Mouse (Mus musculus) megakaryocyte, embryonic 14.5 days (primary cell): ENCODE measurements around the gene Mars2. TPM values are rescaled to one million over a fixed set of nuclear protein-coding genes. Genes with fewer than 3 reads are reported as not detected.

Experiments
- H3K27me3 ChIP-seq: replicated peaks from 2 replicates; pipeline ENCODE3; 2012; ENCODE audit warnings: inconsistent platforms
- H3K36me3 ChIP-seq: replicated peaks from 2 replicates; pipeline ENCODE3; 2012; ENCODE audit warnings: low read length, inconsistent platforms, mixed read lengths
- H3K4me1 ChIP-seq: 2 replicates; pipeline ENCODE4 v1.6.1; 2012; ENCODE audit warnings: inconsistent platforms
- H3K4me3 ChIP-seq: replicated peaks from 2 replicates; pipeline ENCODE3; 2012; ENCODE audit warnings: moderate library complexity, mild to moderate bottlenecking, inconsistent platforms
- H3K9me3 ChIP-seq: 2 replicates; pipeline ENCODE4 v1.6.1; 2012; ENCODE audit warnings: inconsistent platforms
- FLI1 ChIP-seq: IDR thresholded peaks from 2 replicates; pipeline ENCODE4 v1.6.1; 2012; ENCODE audit warnings: low read length, inconsistent platforms, mixed read lengths
- GATA1 ChIP-seq: IDR thresholded peaks from 3 replicates; pipeline ENCODE4 v1.6.1; 2012; ENCODE audit warnings: mixed read lengths, low read length, inconsistent platforms, borderline replicate concordance
- polyA plus RNA-seq: library from polyadenylated mRNA; stranded (reverse); fragments of >175 nt; gene quantifications from 2 replicates; pipeline ENCODE4 v1.2.3, GENCODE M21; 2012; ENCODE audit warnings: low replicate concordance; ENCODE audit not compliant: insufficient read depth

The Mars2 gene
- polyA plus RNA-seq, 1 experiment = 0.58 TPM

- H3K4me3 ChIP-seq = peak overlapping the region; percentile 100
- peaks cover 2% of the 10 kb centered on the region for H3K27me3 ChIP-seq
- peaks cover 51% of the 10 kb centered on the region for H3K4me1 ChIP-seq
- no peaks in the 10 kb centered on the region for H3K9me3 ChIP-seq
- TF ChIP-seq GATA1 = no peak
- no peak for TF ChIP-seq FLI1
- no peaks in the 10 kb centered on the region for H3K36me3 ChIP-seq
Measured at GRCm38 (mm10) chr1:55237643-55238161, 725 bp downstream of the Mars2 start.

GRCm38 (mm10) chr1:55238496-55238895 is 1.5 kb downstream of the Mars2 start:
- H3K9me3 ChIP-seq = no peaks in the 10 kb centered on the region
- H3K36me3 ChIP-seq = no peaks in the 10 kb centered on the region
- TF ChIP-seq FLI1 (no peak), GATA1 (no peak)
- no peaks in the 10 kb centered on the region for H3K27me3 ChIP-seq
- peak overlapping the region; percentile 100 for H3K4me3 ChIP-seq
- peaks cover 55% of the 10 kb centered on the region for H3K4me1 ChIP-seq

- TF ChIP-seq GATA1 (no peak), FLI1 (no peak)
- Histone ChIP-seq H3K4me1 (peaks cover 55% of the 10 kb centered on the region), H3K9me3 (no peaks in the 10 kb centered on the region), H3K4me3 (peak overlapping the region; percentile 100), H3K36me3 (no peaks in the 10 kb centered on the region), H3K27me3 (no peaks in the 10 kb centered on the region)
Measured at GRCm38 (mm10) chr1:55239237-55239636, 2.3 kb downstream of the Mars2 start.

GRCm38 (mm10) chr1:55246374-55246773 is 9.4 kb downstream of the Mars2 start:
- no peak for TF ChIP-seq FLI1
- no peak for TF ChIP-seq GATA1
- H3K9me3 ChIP-seq = no peaks in the 10 kb centered on the region
- no peaks in the 10 kb centered on the region for H3K36me3 ChIP-seq
- H3K27me3 ChIP-seq = no peaks in the 10 kb centered on the region
- no peak overlapping the region for H3K4me3 ChIP-seq
- peaks cover 16% of the 10 kb centered on the region for H3K4me1 ChIP-seq

GRCm38 (mm10) chr1:55264385-55264784 is 27.4 kb downstream of the Mars2 start:
- TF ChIP-seq FLI1 (no peak), GATA1 (no peak)
- H3K4me3 ChIP-seq = no peak overlapping the region
- no peaks in the 10 kb centered on the region for H3K27me3 ChIP-seq
- H3K9me3 ChIP-seq = no peaks in the 10 kb centered on the region
- H3K4me1 ChIP-seq = peaks cover 19% of the 10 kb centered on the region
- no peaks in the 10 kb centered on the region for H3K36me3 ChIP-seq

GRCm38 (mm10) chr1:55265447-55265846 is 28.5 kb downstream of the Mars2 start:
- Histone ChIP-seq H3K36me3 (no peaks in the 10 kb centered on the region), H3K27me3 (no peaks in the 10 kb centered on the region), H3K4me1 (peaks cover 19% of the 10 kb centered on the region), H3K9me3 (no peaks in the 10 kb centered on the region), H3K4me3 (no peak overlapping the region)
- TF ChIP-seq GATA1 (no peak), FLI1 (no peak)

GRCm38 (mm10) chr1:55279081-55279480 is 42.1 kb downstream of the Mars2 start:
- Histone ChIP-seq H3K4me3 (no peak overlapping the region), H3K36me3 (no peaks in the 10 kb centered on the region), H3K4me1 (no peaks in the 10 kb centered on the region), H3K9me3 (no peaks in the 10 kb centered on the region), H3K27me3 (no peaks in the 10 kb centered on the region)
- no peak for TF ChIP-seq FLI1

Other genes starting within 250 kb of the Mars2 start
- 0.52 and 5.0 TPM in 2 replicates for gene Sf3b1, start 209.7 kb upstream of the Mars2 start, polyA plus RNA-seq
- 0.99 and 9.1 TPM in 2 replicates for gene Coq10b, start 184.4 kb upstream of the Mars2 start, polyA plus RNA-seq
- gene Hspe1, start 149.0 kb upstream of the Mars2 start, polyA plus RNA-seq = 21.9 and 66.1 TPM in 2 replicates
- 11.8 and 31.5 TPM in 2 replicates for gene Hspd1, start 148.9 kb upstream of the Mars2 start, polyA plus RNA-seq
- 7.0 TPM in 1 of 2 replicates, not detected in the other for gene Mob4, start 105.9 kb upstream of the Mars2 start, polyA plus RNA-seq
- gene Rftn2, start 10.4 kb upstream of the Mars2 start, polyA plus RNA-seq = not detected in 2 replicates
- gene Boll, start 126.3 kb downstream of the Mars2 start, polyA plus RNA-seq = not detected in 2 replicates
- gene Plcl1, start 168.7 kb downstream of the Mars2 start, polyA plus RNA-seq = 0.04 TPM in 1 of 2 replicates, not detected in the other